Mouse (Mus musculus): ENCODE data around the gene Abr. TPM values are rescaled to one million over a fixed set of nuclear protein-coding genes. Genes with fewer than 3 reads are reported as not detected.

Gene Abr
- polyA plus RNA-seq, 1 experiment from 2014 or later, result 76.2 TPM

DNA sequence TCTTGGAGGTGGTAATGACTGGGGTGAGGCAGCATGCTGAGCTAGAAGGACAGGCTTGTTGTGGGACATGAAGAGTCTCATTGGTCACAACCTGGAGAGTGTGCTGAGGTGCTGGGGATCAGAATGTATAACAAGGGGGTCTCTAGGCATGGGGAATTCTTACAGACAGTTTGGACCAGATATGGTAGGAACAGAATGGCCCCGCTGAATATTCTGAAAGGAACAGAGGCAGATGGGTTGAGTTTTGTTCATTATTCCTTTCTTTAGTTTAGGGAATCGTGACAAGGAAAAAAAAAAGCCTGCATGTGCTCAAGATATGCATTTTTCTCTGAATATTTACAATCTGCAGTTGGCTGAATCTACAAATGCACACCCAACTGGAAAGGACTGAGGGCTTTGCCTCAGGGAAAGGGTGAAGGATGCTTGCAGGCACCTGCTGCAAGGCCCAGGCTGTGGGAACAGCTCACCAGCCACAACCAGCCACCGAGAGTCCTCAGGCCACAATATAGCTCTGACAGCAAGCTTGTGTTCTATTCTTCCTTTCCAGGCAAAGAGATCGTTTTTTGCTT lies 73.9 kb downstream of the Abr start:
- 82% methylated on average over 4 of the region's 4 CpGs for WGBS
- Histone ChIP-seq H3K4me2 (replicated peaks) (no peak overlapping the region), H3K4me3 (no peak overlapping the region), H3K27ac (no peak overlapping the region), H3K36me3 (no peaks in the 10 kb centered on the region), H3K4me1 (no peaks in the 10 kb centered on the region), H3K27me3 (replicated peaks) (no peaks in the 10 kb centered on the region), H3K9me3 (no peaks in the 10 kb centered on the region), H3K9ac (no peak overlapping the region)
- ATAC-seq (ENCODE audit: low FRiP score, low read depth), result no peak

DNA sequence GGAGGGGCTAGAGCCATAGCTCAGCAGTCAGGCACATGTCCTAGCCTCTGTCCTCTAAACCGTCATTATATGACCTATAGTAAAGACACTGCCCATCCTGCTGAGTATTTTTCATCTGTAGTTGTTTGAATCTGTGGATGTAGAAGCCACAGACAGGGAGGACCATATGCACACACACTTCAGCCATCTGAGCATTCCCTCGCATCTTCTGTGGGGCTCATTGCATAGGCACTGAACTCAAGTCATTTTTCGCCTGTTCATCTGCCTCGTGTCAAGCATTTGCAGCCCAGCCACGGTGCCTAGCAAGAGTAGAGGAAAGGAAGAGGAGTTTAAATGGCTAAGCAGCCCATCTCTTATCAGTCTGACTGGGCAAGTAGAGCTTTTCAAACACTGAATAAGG lies 74.7 kb downstream of the Abr start:
- no peaks in the 10 kb centered on the region for H3K9me3 ChIP-seq
- no peaks in the 10 kb centered on the region for H3K4me1 ChIP-seq
- 52% methylated on average over 5 of the region's 5 CpGs for WGBS
- no peak overlapping the region for H3K27ac ChIP-seq
- H3K9ac ChIP-seq, result no peak overlapping the region
- H3K27me3 ChIP-seq (replicated peaks), result no peaks in the 10 kb centered on the region
- H3K36me3 ChIP-seq, result no peaks in the 10 kb centered on the region
- ATAC-seq (ENCODE audit: low FRiP score, low read depth), result no peak
- H3K4me3 ChIP-seq, result no peak overlapping the region
- H3K4me2 ChIP-seq (replicated peaks), result no peak overlapping the region

DNA sequence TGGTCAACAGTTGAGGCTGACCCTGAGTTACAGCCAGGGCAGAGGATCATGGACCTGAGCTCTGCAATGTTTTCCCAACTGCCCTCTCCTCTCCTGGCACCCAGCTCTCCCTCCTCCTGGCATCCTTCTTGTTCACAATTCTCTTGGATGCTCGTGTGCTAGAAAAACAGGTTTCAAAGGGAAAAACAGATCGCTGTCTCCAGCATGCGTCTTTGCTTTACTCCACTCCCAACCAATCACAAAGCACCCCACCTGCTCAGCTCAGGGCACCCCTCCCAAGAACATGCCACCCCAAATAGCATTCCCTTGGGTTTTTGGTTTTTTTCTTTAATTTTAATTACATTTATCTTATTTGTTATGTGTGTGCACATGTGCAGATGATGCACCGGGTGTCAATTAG lies 75.7 kb downstream of the Abr start:
- no peaks in the 10 kb centered on the region for H3K27me3 ChIP-seq (replicated peaks)
- H3K4me3 ChIP-seq, result no peak overlapping the region
- WGBS, result 78% methylated on average over 4 of the region's 4 CpGs
- no peak for ATAC-seq (ENCODE audit: low FRiP score, low read depth)
- H3K36me3 ChIP-seq, result no peaks in the 10 kb centered on the region
- no peak overlapping the region for H3K4me2 ChIP-seq (replicated peaks)
- H3K4me1 ChIP-seq, result no peaks in the 10 kb centered on the region
- H3K9me3 ChIP-seq, result no peaks in the 10 kb centered on the region
- no peak overlapping the region for H3K27ac ChIP-seq
- no peak overlapping the region for H3K9ac ChIP-seq

DNA sequence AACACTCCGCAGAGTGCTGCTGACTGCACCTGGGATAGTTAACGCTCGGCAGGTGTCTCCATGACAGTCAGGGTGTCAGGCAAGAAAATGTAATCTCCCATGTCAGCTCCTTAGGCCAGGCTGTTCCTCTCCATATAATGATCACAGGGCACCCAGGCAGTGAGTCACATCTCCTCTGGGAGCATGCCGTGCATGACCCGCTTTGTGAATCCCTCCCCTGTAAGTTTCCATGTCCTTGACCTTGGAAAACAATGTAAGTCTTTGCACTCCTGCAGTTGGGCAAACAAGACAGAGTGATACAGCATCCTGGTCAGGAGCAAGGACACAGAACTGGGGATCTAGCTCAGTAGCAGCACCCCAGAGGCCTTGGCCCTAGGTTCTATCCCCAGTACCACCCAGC lies 78.8 kb downstream of the Abr start:
- WGBS, result 92% methylated on average over 5 of the region's 5 CpGs

DNA sequence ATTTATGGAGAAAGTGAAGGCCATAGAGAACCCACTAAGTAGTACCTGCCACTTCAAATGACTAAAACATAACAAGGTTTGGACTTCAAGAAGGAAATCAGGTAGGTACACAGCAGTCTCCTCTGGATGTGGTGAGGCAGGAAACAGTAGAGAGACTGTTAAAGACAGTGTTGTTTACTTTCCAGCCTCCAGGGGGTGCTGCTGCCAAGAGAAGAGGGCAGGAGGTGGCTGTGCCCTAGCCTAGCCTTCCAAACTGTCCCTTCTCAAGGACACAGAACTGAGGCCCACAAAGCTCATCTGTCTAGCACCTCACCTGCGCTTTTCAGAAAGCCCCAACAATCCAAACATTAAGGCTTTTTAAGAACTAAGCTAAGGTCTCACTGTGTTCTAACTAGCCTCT lies 81.1 kb downstream of the Abr start:
- no peak overlapping the region for H3K4me2 ChIP-seq (replicated peaks)
- no peak for ATAC-seq (ENCODE audit: low FRiP score, low read depth)
- no peaks in the 10 kb centered on the region for H3K9me3 ChIP-seq
- WGBS, result 64% methylated on average over 1 of the region's 1 CpGs
- no peak overlapping the region for H3K9ac ChIP-seq
- H3K4me1 ChIP-seq, result no peaks in the 10 kb centered on the region
- H3K27me3 ChIP-seq (replicated peaks), result no peaks in the 10 kb centered on the region
- H3K4me3 ChIP-seq, result no peak overlapping the region
- H3K36me3 ChIP-seq, result no peaks in the 10 kb centered on the region
- H3K27ac ChIP-seq, result no peak overlapping the region

More for the DNA sequence above, 78.8 kb downstream of the Abr start:
- Histone ChIP-seq H3K36me3 (no peaks in the 10 kb centered on the region), H3K4me1 (no peaks in the 10 kb centered on the region), H3K4me3 (no peak overlapping the region), H3K9me3 (no peaks in the 10 kb centered on the region), H3K27ac (no peak overlapping the region), H3K4me2 (replicated peaks) (no peak overlapping the region), H3K9ac (no peak overlapping the region), H3K27me3 (replicated peaks) (no peaks in the 10 kb centered on the region)
- no peak for ATAC-seq (ENCODE audit: low FRiP score, low read depth)

DNA sequence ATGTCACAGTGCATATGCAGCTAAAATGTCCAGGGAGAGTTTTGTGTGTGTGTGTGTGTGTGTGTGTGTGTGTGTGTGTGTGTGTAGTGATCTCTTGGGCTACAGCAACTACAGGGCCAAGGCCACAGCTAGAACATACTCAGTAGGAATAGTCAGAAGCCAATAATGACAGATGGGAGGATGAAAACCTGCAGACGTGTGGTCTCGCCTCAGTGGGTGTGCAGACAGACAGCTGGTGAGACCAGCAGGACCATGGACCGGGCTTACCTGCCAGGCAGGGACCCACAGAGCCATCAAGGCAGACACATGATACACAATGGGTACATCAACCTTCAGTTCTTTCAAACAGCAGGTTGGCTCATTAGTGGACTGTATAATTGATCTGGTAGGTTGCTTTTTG lies 84.7 kb downstream of the Abr start:
- Histone ChIP-seq H3K27me3 (replicated peaks) (no peaks in the 10 kb centered on the region), H3K9me3 (no peaks in the 10 kb centered on the region), H3K36me3 (peaks cover 3% of the 10 kb centered on the region; the same call in 1 of the 2 replicates), H3K27ac (no peak overlapping the region), H3K4me3 (no peak overlapping the region), H3K4me2 (replicated peaks) (no peak overlapping the region), H3K4me1 (no peaks in the 10 kb centered on the region), H3K9ac (no peak overlapping the region)
- 79% methylated on average over 3 of the region's 3 CpGs for WGBS
- ATAC-seq (ENCODE audit: low FRiP score, low read depth), result no peak

DNA sequence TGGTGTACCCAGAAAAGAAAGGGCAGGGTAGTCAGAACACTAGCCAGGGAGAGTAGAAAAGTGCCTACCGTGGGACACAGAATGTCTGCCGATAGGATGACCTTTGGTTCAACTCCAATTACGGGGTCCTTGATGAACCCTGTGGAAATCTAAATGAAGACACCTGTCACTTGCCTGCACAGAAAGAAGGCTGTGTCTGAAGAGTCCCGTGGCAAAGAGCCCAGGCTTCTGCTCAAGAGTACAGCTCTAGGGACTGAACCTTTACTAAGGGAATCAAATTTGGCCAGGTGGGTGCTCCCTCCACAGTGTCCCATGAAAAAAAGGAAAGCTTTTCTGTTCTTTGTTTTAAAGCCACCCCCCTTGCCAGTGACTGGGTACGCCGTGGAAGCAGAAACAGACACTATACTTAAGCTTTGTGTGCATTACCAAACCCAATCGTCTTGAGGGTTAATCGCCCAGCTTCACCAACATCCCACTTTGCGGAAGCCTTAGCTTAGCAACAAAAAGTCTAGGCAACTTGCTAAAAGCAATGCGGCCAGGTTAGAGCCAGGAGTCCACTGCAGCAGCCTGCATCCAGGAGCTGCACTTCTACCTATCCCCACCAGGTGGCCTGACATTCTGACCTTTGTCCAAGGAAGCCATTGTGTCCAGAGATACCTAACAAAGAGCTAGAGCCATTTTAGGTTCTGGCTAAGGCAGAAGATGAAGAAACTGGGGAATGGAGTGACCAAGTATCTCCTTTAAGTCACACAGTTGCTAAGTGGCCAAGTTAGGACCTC lies 85.3 kb downstream of the Abr start:
- 83% methylated on average over 10 of the region's 10 CpGs for WGBS
- Histone ChIP-seq H3K9me3 (no peaks in the 10 kb centered on the region), H3K4me2 (replicated peaks) (no peak overlapping the region), H3K36me3 (peaks cover 3% of the 10 kb centered on the region; the same call in 1 of the 2 replicates), H3K27ac (no peak overlapping the region), H3K4me1 (no peaks in the 10 kb centered on the region), H3K4me3 (no peak overlapping the region), H3K27me3 (replicated peaks) (no peaks in the 10 kb centered on the region), H3K9ac (no peak overlapping the region)
- no peak for ATAC-seq (ENCODE audit: low FRiP score, low read depth)

DNA sequence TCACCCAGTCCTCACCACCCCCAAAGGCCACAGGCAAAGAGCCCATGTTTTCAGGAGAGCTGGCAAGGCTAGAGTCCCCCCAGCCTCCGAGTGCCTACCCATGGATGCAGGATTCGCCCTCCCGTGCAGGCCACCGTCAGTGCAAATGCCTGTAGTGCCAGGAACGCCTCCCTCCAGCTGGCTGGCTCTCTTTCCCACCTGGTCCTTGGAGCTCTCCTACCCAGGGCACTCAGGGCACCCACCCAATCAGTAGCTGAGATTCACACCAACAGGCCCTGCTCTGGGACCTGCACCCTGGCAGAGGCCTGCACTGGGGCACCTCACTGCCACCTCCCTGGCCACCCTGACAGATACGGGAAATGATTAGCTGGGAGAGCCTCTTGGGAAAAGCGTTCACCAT lies 90.1 kb downstream of the Abr start:
- Histone ChIP-seq H3K9ac (no peak overlapping the region), H3K27ac (no peak overlapping the region), H3K36me3 (peaks cover 3% of the 10 kb centered on the region; the same call in 1 of the 2 replicates), H3K4me2 (replicated peaks) (no peak overlapping the region), H3K4me1 (peaks cover 8% of the 10 kb centered on the region; the same call in 1 of the 2 replicates), H3K9me3 (no peaks in the 10 kb centered on the region), H3K4me3 (no peak overlapping the region), H3K27me3 (replicated peaks) (no peaks in the 10 kb centered on the region)
- ATAC-seq (ENCODE audit: low FRiP score, low read depth), result no peak
- WGBS, result 93% methylated on average over 7 of the region's 7 CpGs

DNA sequence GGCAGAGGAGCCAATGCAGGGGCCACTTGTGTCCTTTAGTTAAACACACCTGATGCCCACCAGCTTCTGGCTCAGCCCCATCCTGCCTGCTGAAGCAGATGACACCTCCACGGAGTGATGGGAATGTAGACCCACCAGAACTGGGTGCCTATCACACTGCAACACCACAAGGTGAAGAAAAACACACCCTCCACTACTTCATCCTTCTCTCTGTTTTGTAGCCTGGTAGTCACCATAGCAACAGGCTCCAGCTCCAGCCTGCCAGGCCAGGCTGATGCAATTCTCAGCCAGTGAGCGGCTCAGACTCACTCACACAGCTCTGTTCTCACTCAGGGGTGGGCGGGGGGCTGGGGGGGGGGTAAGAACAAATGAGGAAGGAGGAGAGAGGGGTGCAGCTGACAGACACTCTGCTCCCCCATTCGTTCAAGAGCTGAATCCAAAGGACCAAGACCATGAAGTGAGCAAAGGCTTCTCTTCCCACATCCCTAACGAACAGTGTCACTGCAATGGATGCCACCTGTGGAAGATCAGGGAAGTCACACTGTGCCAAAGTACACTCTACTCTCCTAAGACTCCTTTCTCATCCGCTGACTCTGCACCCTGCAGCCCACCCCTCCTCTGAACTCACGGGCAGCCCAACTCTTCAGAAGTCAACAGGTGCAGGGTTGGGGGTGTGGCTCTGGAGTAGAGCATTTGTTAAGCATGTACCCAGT lies 91.0 kb downstream of the Abr start:
- Histone ChIP-seq H3K27ac (no peak overlapping the region), H3K9me3 (no peaks in the 10 kb centered on the region), H3K36me3 (peaks cover 3% of the 10 kb centered on the region; the same call in 1 of the 2 replicates), H3K4me1 (peaks cover 8% of the 10 kb centered on the region; the same call in 1 of the 2 replicates), H3K27me3 (replicated peaks) (no peaks in the 10 kb centered on the region), H3K9ac (no peak overlapping the region), H3K4me2 (replicated peaks) (no peak overlapping the region), H3K4me3 (no peak overlapping the region)
- no peak for ATAC-seq (ENCODE audit: low FRiP score, low read depth)
- WGBS, result 54% methylated on average over 7 of the region's 7 CpGs

DNA sequence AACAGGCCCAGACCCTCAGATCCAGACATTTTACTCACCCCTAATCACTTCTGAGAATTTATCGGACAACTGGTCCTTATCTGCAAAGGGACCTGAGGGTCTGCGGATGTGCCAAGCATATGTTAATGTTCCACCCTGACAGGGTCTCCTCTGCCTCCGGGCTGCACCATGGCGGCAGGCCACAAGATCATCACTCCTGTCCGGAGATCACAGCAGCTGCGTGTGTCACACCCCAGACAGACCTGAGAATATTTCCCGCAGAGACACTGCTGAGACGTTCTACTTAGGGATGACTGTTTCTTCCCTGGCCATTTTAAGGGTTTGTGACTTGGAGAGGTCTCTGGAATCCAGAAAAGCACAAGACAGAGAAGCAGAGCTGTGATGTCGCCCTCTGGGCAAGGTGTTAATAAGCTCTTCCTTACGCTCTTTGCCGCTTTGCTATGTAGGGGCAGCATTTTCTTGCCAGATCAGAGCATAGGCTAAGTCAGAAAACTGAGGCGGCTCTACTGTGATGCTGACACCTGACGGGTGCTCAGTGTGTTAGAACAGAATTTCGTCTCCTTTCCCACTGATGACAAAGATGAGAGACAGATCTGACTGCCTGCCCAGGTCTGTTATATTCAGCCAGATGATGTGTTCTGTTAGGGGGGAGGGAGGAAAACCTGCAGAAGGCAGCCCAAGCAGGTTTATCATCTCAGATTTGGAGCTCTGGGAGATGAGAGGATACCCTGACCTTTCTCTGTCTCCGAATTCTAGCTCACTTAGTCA lies 91.8 kb downstream of the Abr start:
- Histone ChIP-seq H3K27ac (no peak overlapping the region), H3K4me1 (peaks cover 12% of the 10 kb centered on the region; the same call in 1 of the 2 replicates), H3K36me3 (peaks cover 3% of the 10 kb centered on the region; the same call in 1 of the 2 replicates), H3K4me2 (replicated peaks) (no peak overlapping the region), H3K9me3 (no peaks in the 10 kb centered on the region), H3K27me3 (replicated peaks) (no peaks in the 10 kb centered on the region), H3K9ac (no peak overlapping the region), H3K4me3 (no peak overlapping the region)
- ATAC-seq (ENCODE audit: low FRiP score, low read depth), result no peak
- 86% methylated on average over 15 of the region's 15 CpGs for WGBS

DNA sequence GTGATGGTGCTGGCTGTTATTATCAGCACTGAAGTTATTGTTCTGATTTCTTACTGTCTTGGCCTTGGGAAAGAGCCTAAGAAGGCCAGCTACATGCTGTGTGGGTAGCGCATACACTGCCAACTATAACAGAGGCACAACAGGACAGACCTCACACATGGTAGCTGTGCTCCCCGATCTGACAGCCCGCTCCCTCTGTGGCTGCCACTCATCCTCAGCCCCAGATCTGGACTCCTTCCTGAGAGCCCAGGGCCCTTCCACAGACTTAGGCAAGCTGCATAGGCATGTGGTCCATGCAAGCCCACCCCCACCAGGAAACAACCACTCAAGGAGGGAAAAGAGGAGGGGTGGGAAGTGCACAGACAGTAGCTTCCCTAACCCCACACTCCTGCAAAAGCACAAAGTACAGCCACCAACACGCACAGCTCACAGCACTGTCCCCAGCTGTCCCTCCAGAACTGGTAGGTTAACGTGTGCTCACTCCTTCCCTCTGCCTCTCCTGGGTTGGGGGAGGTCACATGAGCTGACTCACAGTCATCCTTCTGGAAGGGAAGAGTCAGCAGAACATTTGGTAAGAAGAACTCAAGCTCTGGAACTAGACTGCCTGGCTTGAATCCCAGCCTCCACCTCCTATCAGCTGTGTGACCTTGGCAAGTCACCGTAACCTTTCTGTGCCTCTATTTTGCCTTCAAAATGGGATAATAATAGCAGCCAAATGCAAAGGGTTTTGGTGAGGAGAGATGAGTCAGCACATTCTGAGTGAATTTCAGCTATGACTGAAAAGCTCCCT lies 92.6 kb downstream of the Abr start:
- Histone ChIP-seq H3K4me1 (peaks cover 18% of the 10 kb centered on the region; the same call in 1 of the 2 replicates), H3K27ac (no peak overlapping the region)

More for the DNA sequence above, 92.6 kb downstream of the Abr start:
- H3K9me3 ChIP-seq, result no peaks in the 10 kb centered on the region
- H3K36me3 ChIP-seq, result peaks cover 3% of the 10 kb centered on the region; the same call in 1 of the 2 replicates
- no peaks in the 10 kb centered on the region for H3K27me3 ChIP-seq (replicated peaks)
- no peak overlapping the region for H3K9ac ChIP-seq
- no peak overlapping the region for H3K4me2 ChIP-seq (replicated peaks)
- ATAC-seq (ENCODE audit: low FRiP score, low read depth), result no peak
- H3K4me3 ChIP-seq, result no peak overlapping the region
- WGBS, result 85% methylated on average over 6 of the region's 6 CpGs
